Mouse (Mus musculus) lung, adult 2 months (tissue): ENCODE results near the gene Psmd11.

Experiments used
- CTCF ChIP-seq: fragments of 200-500 bp; IDR thresholded peaks from 2 replicates; pipeline ENCODE4 v1.5.1; 2011; ENCODE audit warnings: mild to moderate bottlenecking, low read length, control low read depth; ENCODE audit not compliant: insufficient read depth
- POLR2A ChIP-seq: fragments of 200-500 bp; IDR thresholded peaks from 2 replicates; pipeline ENCODE4 v1.6.1; 2011; ENCODE audit warnings: low read depth, mild to moderate bottlenecking, control low read depth, low read length, borderline replicate concordance; ENCODE audit errors: extremely low read depth

- TF ChIP-seq CTCF, result no peak
- TF ChIP-seq POLR2A, result no peak
Measured at GRCm38 (mm10) chr11:80382626-80383018, 45.8 kb upstream of the Psmd11 start.
